Mouse (Mus musculus): ENCODE results near the gene Ick. TPM values are rescaled to one million over a fixed set of nuclear protein-coding genes. Genes with fewer than 3 reads are reported as not detected.
A peak's percentile ranks its signal among the peaks of the same experiment; 100 is the strongest.

Ick gene
- polyA plus RNA-seq, 1 experiment from 2014 or later, result 25.7 TPM

DNA sequence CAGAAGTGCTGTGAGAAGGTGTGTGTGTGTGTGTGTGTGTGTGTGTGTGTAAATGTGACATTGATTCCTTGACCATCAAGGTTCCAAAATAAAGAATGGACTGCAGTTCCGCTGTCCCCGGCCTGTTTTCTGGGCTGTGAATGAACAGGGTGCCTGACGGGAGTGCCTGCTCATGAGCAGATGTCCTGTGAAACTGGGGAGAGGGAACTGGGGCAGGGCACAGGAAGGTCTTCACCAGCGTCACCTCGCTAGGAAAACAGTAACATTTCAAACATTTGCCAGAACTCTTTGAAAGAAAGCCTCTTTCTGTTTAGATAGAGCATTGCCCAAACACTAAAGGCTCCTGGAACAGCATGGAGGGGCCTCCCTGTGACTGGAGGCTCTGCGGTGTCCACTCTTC lies 13.0 kb downstream of the Ick start:
- H3K36me3 ChIP-seq (ENCODE audit: control insufficient read depth, insufficient read depth, low read length), result 0 out of 2 replicates have a peak, but pooled peaks cover 4% of the 10 kb centered on the region
- no peak overlapping the region for H3K4me3 ChIP-seq (ENCODE audit: low read depth, low read length)
- DNase-seq (ENCODE audit: low spot score) (no peak), ATAC-seq (replicated peaks; ENCODE audit: low FRiP score, low TSS enrichment, low read depth) (no peak)
- H3K4me2 ChIP-seq (ENCODE audit: low read length), result no peak overlapping the region
- H3K9me3 ChIP-seq (ENCODE audit: control insufficient read depth, low read length), result no peaks in the 10 kb centered on the region
- no peaks in the 10 kb centered on the region for H3K27me3 ChIP-seq (replicated peaks; ENCODE audit: control insufficient read depth, insufficient read depth, low read length)
- peaks cover 13% of the 10 kb centered on the region for H3K4me1 ChIP-seq (replicated peaks; ENCODE audit: control insufficient read depth, insufficient read depth, low read length)
- WGBS, result 54% methylated on average over 6 of the region's 6 CpGs
- no peak overlapping the region for H3K27ac ChIP-seq (ENCODE audit: low read depth)
- no peak overlapping the region for H3K9ac ChIP-seq (ENCODE audit: low read length)

GRCm38 (mm10) chr9:78122939-78123712 lies 14.1 kb downstream of the Ick start:
- Histone ChIP-seq H3K36me3 (ENCODE audit: control insufficient read depth, insufficient read depth, low read length) (0 out of 2 replicates have a peak, but pooled peaks cover 3% of the 10 kb centered on the region), H3K27ac (ENCODE audit: low read depth) (no peak overlapping the region), H3K9me3 (ENCODE audit: control insufficient read depth, low read length) (no peaks in the 10 kb centered on the region), H3K4me3 (ENCODE audit: low read depth, low read length) (no peak overlapping the region), H3K27me3 (replicated peaks; ENCODE audit: control insufficient read depth, insufficient read depth, low read length) (no peaks in the 10 kb centered on the region), H3K4me1 (replicated peaks; ENCODE audit: control insufficient read depth, insufficient read depth, low read length) (peaks cover 13% of the 10 kb centered on the region), H3K9ac (ENCODE audit: low read length) (no peak overlapping the region), H3K4me2 (ENCODE audit: low read length) (no peak overlapping the region)
- ATAC-seq (replicated peaks; ENCODE audit: low FRiP score, low TSS enrichment, low read depth), result 0 out of 2 replicates have a peak, but pooled peaks have one; percentile 22
- DNase-seq (ENCODE audit: low spot score), result no peak
- 84% methylated on average over 7 of the region's 7 CpGs for WGBS

DNA sequence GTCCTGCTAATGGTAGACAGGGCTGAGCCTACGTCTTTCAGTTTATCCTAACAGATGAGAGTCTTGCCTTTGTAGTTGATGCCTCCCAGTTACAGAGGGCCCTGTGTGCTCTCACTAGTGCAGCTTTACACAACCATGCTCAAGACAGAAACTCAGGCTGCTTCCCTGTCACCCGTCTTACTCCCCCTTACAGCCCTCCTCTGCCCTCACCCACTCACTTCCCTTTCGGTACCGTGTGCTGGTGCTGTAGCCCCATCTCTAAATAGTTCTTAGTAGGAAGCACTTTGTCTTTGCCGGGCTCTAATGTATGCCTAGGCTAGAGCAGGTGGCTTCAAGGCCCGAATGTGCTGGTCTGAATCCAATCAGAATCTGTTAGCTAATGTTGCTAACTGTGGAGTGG lies 15.3 kb downstream of the Ick start:
- no peaks in the 10 kb centered on the region for H3K36me3 ChIP-seq (ENCODE audit: control insufficient read depth, insufficient read depth, low read length)
- H3K27ac ChIP-seq (ENCODE audit: low read depth), result no peak overlapping the region
- no peak overlapping the region for H3K9ac ChIP-seq (ENCODE audit: low read length)
- H3K4me1 ChIP-seq (replicated peaks; ENCODE audit: control insufficient read depth, insufficient read depth, low read length), result peaks cover 13% of the 10 kb centered on the region
- 76% methylated on average over 6 of the region's 6 CpGs for WGBS
- ATAC-seq (replicated peaks; ENCODE audit: low FRiP score, low TSS enrichment, low read depth) (no peak), DNase-seq (ENCODE audit: low spot score) (no peak)
- H3K4me2 ChIP-seq (ENCODE audit: low read length), result no peak overlapping the region
- H3K9me3 ChIP-seq (ENCODE audit: control insufficient read depth, low read length), result no peaks in the 10 kb centered on the region
- no peaks in the 10 kb centered on the region for H3K27me3 ChIP-seq (replicated peaks; ENCODE audit: control insufficient read depth, insufficient read depth, low read length)
- no peak overlapping the region for H3K4me3 ChIP-seq (ENCODE audit: low read depth, low read length)

GRCm38 (mm10) chr9:78126007-78126406 lies 17.0 kb downstream of the Ick start:
- Histone ChIP-seq H3K9ac (ENCODE audit: low read length) (no peak overlapping the region), H3K27me3 (replicated peaks; ENCODE audit: control insufficient read depth, insufficient read depth, low read length) (no peaks in the 10 kb centered on the region), H3K4me1 (replicated peaks; ENCODE audit: control insufficient read depth, insufficient read depth, low read length) (peaks cover 11% of the 10 kb centered on the region), H3K36me3 (ENCODE audit: control insufficient read depth, insufficient read depth, low read length) (no peaks in the 10 kb centered on the region), H3K4me2 (ENCODE audit: low read length) (no peak overlapping the region), H3K4me3 (ENCODE audit: low read depth, low read length) (no peak overlapping the region), H3K27ac (ENCODE audit: low read depth) (no peak overlapping the region), H3K9me3 (ENCODE audit: control insufficient read depth, low read length) (no peaks in the 10 kb centered on the region)
- no peak for ATAC-seq (replicated peaks; ENCODE audit: low FRiP score, low TSS enrichment, low read depth)
- WGBS, result 50% methylated on average over 6 of the region's 6 CpGs
- no peak for DNase-seq (ENCODE audit: low spot score)

DNA sequence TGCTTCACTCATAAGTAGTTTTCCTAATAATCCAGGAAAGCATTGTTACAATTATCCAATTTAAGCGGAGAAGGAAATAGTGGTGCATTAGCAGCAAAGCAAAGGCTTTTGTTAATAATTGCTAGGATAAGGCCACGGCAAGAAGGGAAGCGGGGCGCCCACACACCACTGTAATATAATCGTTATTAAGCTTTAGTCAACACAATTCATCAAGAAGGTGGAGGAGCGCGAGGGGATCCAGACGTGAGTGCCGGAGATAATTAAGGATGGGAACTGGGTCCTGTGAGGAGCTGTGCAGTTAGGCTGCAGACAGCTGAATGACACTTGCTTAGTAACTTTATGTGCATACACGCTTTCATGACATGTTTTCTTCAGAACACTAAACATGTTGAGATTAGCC lies 17.7 kb downstream of the Ick start:
- H3K27me3 ChIP-seq (replicated peaks; ENCODE audit: control insufficient read depth, insufficient read depth, low read length), result no peaks in the 10 kb centered on the region
- peaks cover 5% of the 10 kb centered on the region; the same call in 1 of the 2 replicates for H3K36me3 ChIP-seq (ENCODE audit: control insufficient read depth, insufficient read depth, low read length)
- 40% methylated on average over 10 of the region's 10 CpGs for WGBS
- H3K9ac ChIP-seq (ENCODE audit: low read length), result no peak overlapping the region
- no peaks in the 10 kb centered on the region for H3K9me3 ChIP-seq (ENCODE audit: control insufficient read depth, low read length)
- no peak for ATAC-seq (replicated peaks; ENCODE audit: low FRiP score, low TSS enrichment, low read depth)
- H3K27ac ChIP-seq (ENCODE audit: low read depth), result no peak overlapping the region
- H3K4me3 ChIP-seq (ENCODE audit: low read depth, low read length), result no peak overlapping the region
- H3K4me1 ChIP-seq (replicated peaks; ENCODE audit: control insufficient read depth, insufficient read depth, low read length), result peaks cover 7% of the 10 kb centered on the region
- no peak for DNase-seq (ENCODE audit: low spot score)
- no peak overlapping the region for H3K4me2 ChIP-seq (ENCODE audit: low read length)

DNA sequence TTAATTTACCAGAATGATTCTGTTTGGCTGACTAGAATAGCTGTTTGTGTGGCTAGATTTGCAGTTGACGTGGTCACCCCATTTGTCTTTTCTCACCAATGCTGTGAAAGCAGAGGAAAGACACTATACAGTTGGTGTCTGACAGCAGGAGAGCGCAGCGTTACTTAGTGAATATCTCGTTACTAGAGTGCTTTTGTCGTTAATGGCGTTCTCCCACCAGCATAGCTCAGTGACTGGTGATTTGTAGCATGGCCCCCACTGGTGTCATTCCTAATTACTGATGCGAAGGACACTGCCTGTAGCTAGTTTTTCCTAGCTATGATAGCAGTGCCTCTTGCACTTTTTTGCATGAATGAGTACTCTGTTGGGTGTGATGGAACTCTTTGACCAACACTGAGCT lies 26.7 kb downstream of the Ick start:
- ATAC-seq (replicated peaks; ENCODE audit: low FRiP score, low TSS enrichment, low read depth) (no peak), DNase-seq (ENCODE audit: low spot score) (no peak)
- WGBS, result 88% methylated on average over 7 of the region's 7 CpGs
- peaks cover 44% of the 10 kb centered on the region for H3K36me3 ChIP-seq (ENCODE audit: control insufficient read depth, insufficient read depth, low read length)
- H3K9ac ChIP-seq (ENCODE audit: low read length), result no peak overlapping the region
- no peak overlapping the region for H3K4me3 ChIP-seq (ENCODE audit: low read depth, low read length)
- no peaks in the 10 kb centered on the region for H3K27me3 ChIP-seq (replicated peaks; ENCODE audit: control insufficient read depth, insufficient read depth, low read length)
- no peaks in the 10 kb centered on the region for H3K4me1 ChIP-seq (replicated peaks; ENCODE audit: control insufficient read depth, insufficient read depth, low read length)
- H3K9me3 ChIP-seq (ENCODE audit: control insufficient read depth, low read length), result no peaks in the 10 kb centered on the region
- H3K4me2 ChIP-seq (ENCODE audit: low read length), result no peak overlapping the region
- H3K27ac ChIP-seq (ENCODE audit: low read depth), result no peak overlapping the region

GRCm38 (mm10) chr9:78138044-78138676 lies 29.2 kb downstream of the Ick start:
- 92% methylated on average over 9 of the region's 9 CpGs for WGBS
- Histone ChIP-seq H3K27me3 (replicated peaks; ENCODE audit: control insufficient read depth, insufficient read depth, low read length) (no peaks in the 10 kb centered on the region), H3K4me2 (ENCODE audit: low read length) (no peak overlapping the region), H3K4me3 (ENCODE audit: low read depth, low read length) (no peak overlapping the region), H3K36me3 (ENCODE audit: control insufficient read depth, insufficient read depth, low read length) (peaks cover 47% of the 10 kb centered on the region), H3K27ac (ENCODE audit: low read depth) (no peak overlapping the region), H3K9me3 (ENCODE audit: control insufficient read depth, low read length) (no peaks in the 10 kb centered on the region), H3K4me1 (replicated peaks; ENCODE audit: control insufficient read depth, insufficient read depth, low read length) (no peaks in the 10 kb centered on the region), H3K9ac (ENCODE audit: low read length) (no peak overlapping the region)
- DNase-seq (ENCODE audit: low spot score), result no peak
- no peak for ATAC-seq (replicated peaks; ENCODE audit: low FRiP score, low TSS enrichment, low read depth)

- Histone ChIP-seq H3K4me1 (replicated peaks; ENCODE audit: control insufficient read depth, insufficient read depth, low read length) (no peaks in the 10 kb centered on the region), H3K9me3 (ENCODE audit: control insufficient read depth, low read length) (no peaks in the 10 kb centered on the region), H3K4me2 (ENCODE audit: low read length) (no peak overlapping the region), H3K27me3 (replicated peaks; ENCODE audit: control insufficient read depth, insufficient read depth, low read length) (no peaks in the 10 kb centered on the region), H3K27ac (ENCODE audit: low read depth) (no peak overlapping the region), H3K36me3 (ENCODE audit: control insufficient read depth, insufficient read depth, low read length) (peaks cover 52% of the 10 kb centered on the region), H3K9ac (ENCODE audit: low read length) (no peak overlapping the region), H3K4me3 (ENCODE audit: low read depth, low read length) (no peak overlapping the region)
- DNase-seq (ENCODE audit: low spot score) (no peak), ATAC-seq (replicated peaks; ENCODE audit: low FRiP score, low TSS enrichment, low read depth) (no peak)
- WGBS, result 87% methylated on average over 4 of the region's 4 CpGs
These were observed 30.5 kb downstream of the Ick start for GRCm38 (mm10) chr9:78139463-78139862.
